In the genomic region with DNA sequence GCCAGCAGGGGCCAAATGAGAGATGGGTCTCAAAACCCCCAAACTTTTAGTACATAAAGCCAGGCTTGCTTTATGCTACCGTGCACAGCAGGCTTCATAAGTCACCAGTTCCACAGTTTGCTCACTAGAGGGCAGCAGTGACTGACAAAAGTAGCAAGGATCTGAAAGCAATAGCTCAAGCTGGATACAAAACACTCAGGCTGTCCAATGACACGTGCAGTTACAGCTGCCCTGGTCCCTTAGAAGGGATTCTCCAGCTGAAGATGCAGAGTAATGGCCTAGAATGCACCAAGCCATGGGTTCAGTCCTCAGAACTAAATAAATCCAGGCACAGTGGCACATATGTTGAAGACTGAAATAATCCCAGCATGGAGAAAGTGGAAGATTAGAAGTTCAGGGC, we compare ENCODE assay signal across 1 mouse cellular context.
TF ChIP-seq lines count a peak whose summit lies in the region.

No protein-coding gene starts in this region.

TF ChIP-seq in MEL, 35 proteins besides CTCF, POLR2A, EP300 and RAD21:
- TF ChIP-seq GATA1 (IDR thresholded peaks at IDR 0.05; ENCODE audit: low read depth, low read length) (no peak), MAX (IDR thresholded peaks at IDR 0.05; ENCODE audit: low read length) (peak; percentile 81), SIN3A (IDR thresholded peaks at IDR 0.05; ENCODE audit: low read length) (peak; percentile 94), TBP (IDR thresholded peaks at IDR 0.05; ENCODE audit: low read depth, low read length) (0 out of 2 replicates have a peak, but pooled peaks have one; percentile 17), MYB (IDR thresholded peaks at IDR 0.05; ENCODE audit: low read depth, low read length) (no peak), MAFK (IDR thresholded peaks at IDR 0.05; ENCODE audit: borderline replicate concordance, low read depth, low read length) (no peak), ETS1 (IDR thresholded peaks at IDR 0.05; ENCODE audit: low read depth, low read length) (no peak), SMC3 (IDR thresholded peaks at IDR 0.05; ENCODE audit: low read depth, low read length) (peak; percentile 96), ELF1 (IDR thresholded peaks at IDR 0.05; ENCODE audit: low read depth, low read length) (no peak), MYC (IDR thresholded peaks at IDR 0.05; ENCODE audit: low read depth, low read length) (peak; percentile 96), BHLHE40 (IDR thresholded peaks at IDR 0.05; ENCODE audit: borderline replicate concordance, low read depth, low read length) (peak; percentile 80; the same call in 1 of the 2 replicates), MXI1 (IDR thresholded peaks at IDR 0.05; ENCODE audit: low read depth, low read length) (peak; percentile 91), NRF1 (IDR thresholded peaks at IDR 0.05; ENCODE audit: insufficient read depth, low read depth, low read length, poor library complexity, severe bottlenecking) (no peak), ZC3H11A (IDR thresholded peaks at IDR 0.05; ENCODE audit: low read depth, low read length) (peak; percentile 97), USF1 (IDR thresholded peaks at IDR 0.05; ENCODE audit: low read depth, low read length) (0 out of 2 replicates have a peak, but pooled peaks have one; percentile 21), MEF2A (IDR thresholded peaks at IDR 0.05; ENCODE audit: extremely low read depth, insufficient replicate concordance, low read depth, low read length, poor library complexity, severe bottlenecking) (no peak), USF2 (IDR thresholded peaks at IDR 0.05; ENCODE audit: borderline replicate concordance in 1 of 2, insufficient read depth in 1 of 2, low read depth in 1 of 2, low read length in 2 of 2) (no peak), ZKSCAN1 (IDR thresholded peaks at IDR 0.05; ENCODE audit: low read depth, low read length) (no peak), CHD1 (IDR thresholded peaks at IDR 0.05; ENCODE audit: low read depth, low read length) (no peak), POLR2AphosphoS5 (IDR thresholded peaks at IDR 0.05; ENCODE audit: borderline replicate concordance, low read depth, low read length) (no peak)
